Mouse (Mus musculus) forebrain, embryonic 12.5 days (tissue): ENCODE results near the gene Xpnpep1. TPM values are rescaled to one million over a fixed set of nuclear protein-coding genes. Genes with fewer than 3 reads are reported as not detected.

Experiments used
- ATAC-seq: fragments of 200-750 bp; cut with Nextera tagmentation; 2 replicates; pipeline ENCODE4 v1.8.0; 2017; ENCODE audit warnings: moderate TSS enrichment; ENCODE audit not compliant: low FRiP score
- H3K27ac ChIP-seq: fragments of 300-500 bp; sonication (generic); 2 replicates; pipeline ENCODE4 v1.5.1; 2016; ENCODE audit warnings: mild to moderate bottlenecking
- H3K27me3 ChIP-seq: fragments of 300-500 bp; sonication (generic); 2 replicates; pipeline ENCODE4 v1.6.1; 2016; ENCODE audit warnings: mild to moderate bottlenecking
- H3K36me3 ChIP-seq: fragments of 300-500 bp; sonication (generic); replicated peaks from 2 replicates; pipeline ENCODE4 v1.6.1; 2016; ENCODE audit warnings: mild to moderate bottlenecking
- H3K4me1 ChIP-seq: fragments of 300-500 bp; sonication (generic); 2 replicates; pipeline ENCODE4 v1.6.1; 2016
- H3K4me2 ChIP-seq: fragments of 300-500 bp; sonication (generic); 2 replicates; pipeline ENCODE4 v1.6.1; 2016; ENCODE audit warnings: mild to moderate bottlenecking, moderate library complexity
- H3K4me3 ChIP-seq: fragments of 300-500 bp; sonication (generic); replicated peaks from 2 replicates; pipeline ENCODE4 v1.5.1; 2016; ENCODE audit warnings: mild to moderate bottlenecking
- H3K9ac ChIP-seq: fragments of 300-500 bp; sonication (generic); 2 replicates; pipeline ENCODE4 v1.6.1; 2016; ENCODE audit warnings: mild to moderate bottlenecking
- H3K9me3 ChIP-seq: fragments of 300-500 bp; sonication (generic); 2 replicates; pipeline ENCODE4 v1.6.1; 2016
- whole genome bisulfite sequencing: fragments of 180-500 bp; shearing (Covaris S2); methylation state at CpG from one replicate; pipeline ENCODE4 v1.1.7; 2016; 5-methylcytosine and 5-hydroxymethylcytosine counted together
- polyA plus RNA-seq: library from polyadenylated mRNA; unstranded; fragments of >200 nt; fragmentation: Nextera tagmentation; extraction: Ambion mirVana; gene quantifications from 2 replicates; pipeline ENCODE4 v1.2.1, GENCODE M21; 2016

The Xpnpep1 gene
- polyA plus RNA-seq, 1 experiment from 2014 or later, result 140 TPM

DNA sequence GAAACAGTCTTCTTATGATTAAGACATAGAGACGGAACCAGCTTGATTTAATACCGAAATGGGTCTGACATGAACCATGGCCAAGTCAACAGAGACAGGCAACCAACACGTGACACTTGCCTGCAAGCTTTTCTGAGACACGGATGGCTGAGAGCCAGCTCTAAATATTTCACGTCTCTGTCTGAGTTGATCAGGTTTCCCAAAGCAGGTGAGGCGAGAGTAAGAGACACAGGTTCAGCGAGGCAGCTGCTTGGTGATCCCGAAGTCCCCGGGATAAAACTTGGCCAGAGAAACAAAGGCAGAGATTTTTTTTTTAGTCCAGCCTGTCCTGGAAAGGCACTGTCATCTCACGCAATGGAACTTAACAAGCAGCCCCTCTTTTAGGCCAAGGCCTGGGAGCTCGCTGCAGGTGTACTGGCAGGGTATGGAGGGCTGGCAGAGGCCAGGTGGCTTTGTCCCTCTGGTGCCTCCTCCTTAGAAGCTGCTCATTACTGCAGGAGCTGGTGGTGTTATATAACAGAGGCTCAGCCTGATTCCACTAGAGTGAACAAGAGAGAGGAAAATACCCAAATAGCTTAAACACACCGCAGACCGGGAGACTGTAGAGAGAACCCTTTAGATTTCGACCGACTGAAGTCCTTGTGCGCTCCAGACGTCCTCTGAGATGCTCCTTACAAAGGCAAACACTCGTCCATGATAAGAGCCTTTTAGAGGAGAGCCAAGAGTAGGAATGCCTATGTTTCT, 36.4 kb upstream of the Xpnpep1 start:
- WGBS, result 78% methylated on average over 18 of the region's 18 CpGs
- H3K4me1 ChIP-seq, result peaks cover 12% of the 10 kb centered on the region; the same call in 1 of the 2 replicates
- H3K4me3 ChIP-seq, result no peak overlapping the region
- H3K27ac ChIP-seq, result no peak overlapping the region
- H3K9me3 ChIP-seq, result no peaks in the 10 kb centered on the region
- H3K9ac ChIP-seq, result no peak overlapping the region
- H3K27me3 ChIP-seq, result no peaks in the 10 kb centered on the region
- no peak overlapping the region for H3K4me2 ChIP-seq
- no peaks in the 10 kb centered on the region for H3K36me3 ChIP-seq
- no peak for ATAC-seq

DNA sequence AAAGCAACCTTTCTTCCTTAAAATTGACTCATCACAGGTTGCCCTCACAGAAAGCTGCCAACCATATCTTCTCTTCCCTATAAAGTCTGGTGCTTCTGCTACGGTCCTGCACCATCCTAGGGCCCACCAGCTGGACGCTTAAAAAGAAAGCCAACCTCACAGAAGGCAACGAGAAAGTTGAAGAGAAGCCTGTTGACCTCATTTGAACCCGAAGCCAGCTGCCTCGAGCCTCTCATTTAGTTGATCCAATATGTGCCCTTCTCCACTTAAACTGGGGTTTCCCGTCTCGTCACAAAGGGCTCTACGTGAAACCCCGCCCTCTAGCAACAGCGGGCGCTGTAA, 35.9 kb upstream of the Xpnpep1 start:
- no peak overlapping the region for H3K4me3 ChIP-seq
- H3K9me3 ChIP-seq, result no peaks in the 10 kb centered on the region
- H3K9ac ChIP-seq, result no peak overlapping the region
- H3K27ac ChIP-seq, result no peak overlapping the region
- H3K4me2 ChIP-seq, result no peak overlapping the region
- no peak for ATAC-seq
- no peaks in the 10 kb centered on the region for H3K27me3 ChIP-seq
- peaks cover 9% of the 10 kb centered on the region; the same call in 1 of the 2 replicates for H3K4me1 ChIP-seq
- H3K36me3 ChIP-seq, result no peaks in the 10 kb centered on the region
- 89% methylated on average over 11 of the region's 11 CpGs for WGBS

DNA sequence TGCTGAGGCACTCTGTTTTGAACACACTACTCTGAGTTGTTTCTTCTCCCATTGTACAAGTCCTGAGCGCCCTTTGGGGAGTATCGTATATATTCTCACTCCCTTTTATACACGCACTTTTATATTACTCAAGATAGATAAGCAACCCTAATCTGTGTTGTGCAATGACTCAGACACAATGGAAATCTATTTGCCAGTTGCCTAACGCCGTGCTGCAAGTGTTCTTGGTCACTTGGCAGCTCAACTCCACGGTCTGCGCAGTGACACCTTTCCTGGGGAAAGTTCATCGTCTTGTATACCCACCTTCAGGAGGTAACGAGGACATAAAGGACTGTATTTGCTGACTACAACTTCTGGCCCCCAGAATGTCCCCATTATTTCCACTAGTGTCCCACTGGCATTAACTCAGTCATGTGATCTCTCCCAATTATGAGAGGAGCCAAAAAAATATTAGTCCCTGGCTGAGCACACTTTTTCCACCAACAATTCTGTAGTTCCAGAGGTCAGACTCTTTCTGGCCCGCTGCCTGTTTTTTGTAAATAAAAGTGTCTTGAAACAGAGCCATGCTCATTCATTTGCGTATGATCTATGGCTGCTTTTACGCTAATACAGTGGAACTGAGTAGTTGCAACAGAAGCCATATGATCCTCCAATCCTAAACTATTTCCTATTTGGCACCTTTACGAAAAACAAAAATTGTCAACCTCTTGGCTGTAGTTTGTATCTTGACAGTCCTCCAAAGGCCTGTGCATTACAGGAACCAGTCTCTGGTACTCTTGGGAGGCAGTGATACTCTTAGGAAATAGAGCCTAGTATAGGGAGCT, 35.1 kb upstream of the Xpnpep1 start:
- Histone ChIP-seq H3K9ac (no peak overlapping the region), H3K4me2 (no peak overlapping the region), H3K4me1 (peaks cover 10% of the 10 kb centered on the region; the same call in 1 of the 2 replicates), H3K27ac (no peak overlapping the region), H3K36me3 (no peaks in the 10 kb centered on the region), H3K27me3 (no peaks in the 10 kb centered on the region), H3K4me3 (no peak overlapping the region), H3K9me3 (no peaks in the 10 kb centered on the region)
- WGBS, result 91% methylated on average over 13 of the region's 13 CpGs
- no peak for ATAC-seq

DNA sequence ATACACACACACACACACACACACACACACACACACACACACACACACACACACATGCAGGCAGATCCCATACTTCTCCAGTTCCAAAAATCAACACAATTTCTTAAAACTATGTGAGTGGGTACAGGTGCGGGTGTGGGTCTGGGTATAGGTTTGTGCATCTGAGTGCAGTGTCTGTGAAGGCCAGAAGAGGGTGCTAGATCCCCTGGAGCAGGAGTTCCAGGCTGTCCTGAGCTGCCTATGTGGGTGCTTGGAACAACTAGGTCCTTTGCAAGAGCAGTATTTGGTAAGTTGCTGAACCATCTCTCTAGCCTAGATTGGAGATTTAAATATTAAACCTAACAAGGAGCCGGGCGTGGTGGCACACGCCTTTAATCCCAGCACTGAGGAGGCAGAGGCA, 33.5 kb upstream of the Xpnpep1 start:
- no peaks in the 10 kb centered on the region for H3K27me3 ChIP-seq
- H3K9ac ChIP-seq, result no peak overlapping the region
- ATAC-seq, result no peak
- no peak overlapping the region for H3K4me2 ChIP-seq
- over 99% methylated on average over 4 of the region's 4 CpGs for WGBS
- no peaks in the 10 kb centered on the region for H3K9me3 ChIP-seq
- peaks cover 10% of the 10 kb centered on the region; the same call in 1 of the 2 replicates for H3K4me1 ChIP-seq
- no peak overlapping the region for H3K27ac ChIP-seq
- H3K36me3 ChIP-seq, result no peaks in the 10 kb centered on the region
- H3K4me3 ChIP-seq, result no peak overlapping the region

DNA sequence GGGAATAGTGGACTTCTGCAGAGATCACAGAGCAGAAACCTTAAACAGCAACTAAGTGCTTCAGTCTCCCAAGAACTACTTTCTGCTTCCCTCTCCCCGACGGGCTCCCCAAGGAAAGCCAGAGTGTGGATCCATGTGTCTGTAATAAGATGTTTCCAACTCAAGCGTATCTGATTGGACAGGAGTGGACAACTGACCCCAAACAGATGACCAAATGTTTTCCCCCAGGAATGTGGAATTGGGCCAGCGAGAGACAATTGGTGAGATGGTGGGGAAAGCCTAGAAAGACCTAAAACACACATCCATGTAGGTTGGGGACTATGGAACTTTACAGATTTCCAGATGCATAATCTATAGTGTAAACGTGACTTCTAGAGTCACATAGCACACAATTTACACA, 32.4 kb upstream of the Xpnpep1 start:
- H3K9me3 ChIP-seq, result no peaks in the 10 kb centered on the region
- H3K4me2 ChIP-seq, result no peak overlapping the region
- WGBS, result 86% methylated on average over 5 of the region's 5 CpGs
- no peak overlapping the region for H3K9ac ChIP-seq
- no peak for ATAC-seq
- H3K4me1 ChIP-seq, result peaks cover 10% of the 10 kb centered on the region; the same call in 1 of the 2 replicates
- H3K4me3 ChIP-seq, result no peak overlapping the region
- H3K27me3 ChIP-seq, result no peaks in the 10 kb centered on the region
- no peaks in the 10 kb centered on the region for H3K36me3 ChIP-seq
- H3K27ac ChIP-seq, result no peak overlapping the region

DNA sequence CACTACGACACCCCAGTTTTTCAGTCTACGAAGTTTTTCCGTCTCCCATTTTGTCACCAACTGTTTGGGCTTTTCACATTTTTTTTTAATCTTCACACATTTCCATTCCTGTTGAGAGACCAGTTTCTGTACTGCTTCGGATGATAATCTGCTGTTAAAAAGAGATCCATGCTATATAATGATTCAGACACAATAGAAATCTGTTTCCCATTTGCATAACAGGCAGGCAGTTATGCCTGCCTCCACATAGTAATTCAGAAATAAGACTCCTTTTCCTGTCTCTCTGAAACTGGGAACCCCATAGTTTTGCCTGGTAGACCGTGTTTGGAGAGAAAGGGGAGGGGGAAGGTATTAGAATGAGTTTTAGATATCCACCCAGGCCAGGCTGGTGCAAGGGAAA, 31.6 kb upstream of the Xpnpep1 start:
- ATAC-seq, result no peak
- Histone ChIP-seq H3K4me2 (no peak overlapping the region), H3K27me3 (no peaks in the 10 kb centered on the region), H3K27ac (no peak overlapping the region), H3K36me3 (no peaks in the 10 kb centered on the region), H3K4me1 (peaks cover 10% of the 10 kb centered on the region; the same call in 1 of the 2 replicates), H3K9me3 (no peaks in the 10 kb centered on the region), H3K9ac (no peak overlapping the region), H3K4me3 (no peak overlapping the region)
- WGBS, result 66% methylated on average over 5 of the region's 5 CpGs

DNA sequence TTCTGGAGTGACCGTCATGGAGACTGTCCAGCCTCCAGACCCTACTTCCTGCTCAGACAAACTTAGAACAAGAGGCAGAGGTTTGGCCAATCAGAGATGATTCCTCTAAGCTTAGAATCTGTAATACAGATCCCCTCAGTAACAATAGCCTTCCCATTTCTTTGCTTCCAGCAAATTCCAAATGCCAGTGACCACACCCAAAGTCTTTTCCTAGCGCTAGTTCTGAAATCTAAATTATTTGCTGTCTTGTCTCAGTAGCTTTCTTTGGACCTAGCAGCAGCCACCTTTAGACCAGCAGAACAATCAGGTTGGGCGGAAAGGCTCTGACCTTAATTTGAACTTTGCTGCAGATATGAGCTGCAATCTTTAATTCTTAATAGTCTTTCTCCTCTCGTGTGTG, 30.9 kb upstream of the Xpnpep1 start:
- Histone ChIP-seq H3K27me3 (no peaks in the 10 kb centered on the region), H3K9ac (no peak overlapping the region), H3K9me3 (no peaks in the 10 kb centered on the region), H3K4me2 (no peak overlapping the region), H3K4me1 (peaks cover 10% of the 10 kb centered on the region; the same call in 1 of the 2 replicates), H3K4me3 (no peak overlapping the region), H3K27ac (no peak overlapping the region), H3K36me3 (no peaks in the 10 kb centered on the region)
- ATAC-seq, result no peak
- WGBS, result 74% methylated on average over 4 of the region's 4 CpGs

DNA sequence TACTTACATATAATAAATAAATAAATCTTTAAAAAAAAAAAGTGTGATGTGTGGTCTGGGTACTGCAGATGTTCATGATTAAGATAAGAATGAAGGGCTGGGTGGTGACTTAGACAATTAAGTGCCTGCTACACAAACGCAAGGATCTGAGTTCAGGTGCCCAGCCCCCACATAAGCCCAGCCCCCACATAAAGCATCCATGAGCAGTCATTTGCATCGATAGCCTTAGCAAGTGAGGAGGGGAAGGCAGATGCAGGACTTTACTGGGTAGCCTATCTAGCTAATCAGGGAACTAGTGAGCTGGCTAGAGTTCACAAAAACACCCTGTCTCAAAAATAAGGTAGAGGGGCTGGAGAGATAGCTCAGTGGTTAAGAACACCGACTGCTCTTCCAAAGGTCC, 29.4 kb upstream of the Xpnpep1 start:
- Histone ChIP-seq H3K4me3 (no peak overlapping the region), H3K4me1 (peaks cover 10% of the 10 kb centered on the region; the same call in 1 of the 2 replicates), H3K4me2 (no peak overlapping the region), H3K9ac (no peak overlapping the region), H3K36me3 (no peaks in the 10 kb centered on the region), H3K9me3 (no peaks in the 10 kb centered on the region), H3K27ac (no peak overlapping the region), H3K27me3 (no peaks in the 10 kb centered on the region)
- ATAC-seq, result no peak
- WGBS, result 89% methylated on average over 3 of the region's 3 CpGs

DNA sequence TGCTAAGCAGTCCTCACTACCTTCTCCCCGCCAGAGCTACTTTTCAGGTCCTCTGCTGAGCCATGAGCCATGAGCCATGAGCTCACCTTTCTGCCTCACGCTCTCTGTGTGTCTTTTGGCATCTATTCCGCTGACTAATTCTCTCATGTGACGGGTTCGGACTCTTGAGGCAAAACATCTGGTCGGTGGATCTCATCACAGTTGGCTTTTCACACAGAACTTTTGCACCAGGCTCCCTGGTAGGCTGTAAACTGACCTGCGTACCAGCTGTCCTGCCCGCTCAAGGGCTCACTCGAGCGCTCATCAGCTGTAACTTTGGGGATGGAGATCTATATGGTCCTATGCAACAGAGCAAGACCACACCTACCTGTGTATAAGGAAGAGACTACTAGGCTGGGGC, 26.9 kb upstream of the Xpnpep1 start:
- Histone ChIP-seq H3K4me2 (no peak overlapping the region), H3K27me3 (no peaks in the 10 kb centered on the region), H3K9me3 (no peaks in the 10 kb centered on the region), H3K36me3 (no peaks in the 10 kb centered on the region), H3K4me1 (peaks cover 8% of the 10 kb centered on the region; the same call in 1 of the 2 replicates), H3K4me3 (no peak overlapping the region), H3K9ac (no peak overlapping the region), H3K27ac (no peak overlapping the region)
- WGBS, result 58% methylated on average over 10 of the region's 10 CpGs
- no peak for ATAC-seq

DNA sequence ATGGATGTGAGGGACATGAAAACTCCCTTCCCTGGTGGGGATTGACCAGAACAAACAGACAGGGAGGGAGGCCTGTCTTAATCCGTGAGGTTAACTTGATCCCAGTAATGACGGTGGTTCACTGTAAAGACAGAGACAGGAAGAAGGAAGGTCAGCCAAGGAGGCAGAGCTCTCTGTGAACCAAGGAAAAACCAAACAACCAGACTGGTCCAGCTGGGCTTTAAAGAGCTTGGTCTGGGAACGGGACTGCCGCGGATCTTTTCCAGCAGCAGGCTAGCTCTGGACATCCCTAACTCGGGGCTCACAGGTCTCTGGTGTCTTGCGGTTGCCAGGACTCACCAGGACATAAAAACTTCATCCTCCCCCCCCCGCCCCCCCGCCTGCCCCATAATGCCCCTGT, 26.5 kb upstream of the Xpnpep1 start:
- H3K27ac ChIP-seq, result no peak overlapping the region
- H3K4me3 ChIP-seq, result no peak overlapping the region
- H3K36me3 ChIP-seq, result no peaks in the 10 kb centered on the region
- H3K27me3 ChIP-seq, result no peaks in the 10 kb centered on the region
- H3K9ac ChIP-seq, result no peak overlapping the region
- 0 out of 2 replicates have a peak, but pooled peaks cover 4% of the 10 kb centered on the region for H3K4me1 ChIP-seq
- ATAC-seq, result no peak
- no peaks in the 10 kb centered on the region for H3K9me3 ChIP-seq
- 60% methylated on average over 9 of the region's 9 CpGs for WGBS
- H3K4me2 ChIP-seq, result no peak overlapping the region

DNA sequence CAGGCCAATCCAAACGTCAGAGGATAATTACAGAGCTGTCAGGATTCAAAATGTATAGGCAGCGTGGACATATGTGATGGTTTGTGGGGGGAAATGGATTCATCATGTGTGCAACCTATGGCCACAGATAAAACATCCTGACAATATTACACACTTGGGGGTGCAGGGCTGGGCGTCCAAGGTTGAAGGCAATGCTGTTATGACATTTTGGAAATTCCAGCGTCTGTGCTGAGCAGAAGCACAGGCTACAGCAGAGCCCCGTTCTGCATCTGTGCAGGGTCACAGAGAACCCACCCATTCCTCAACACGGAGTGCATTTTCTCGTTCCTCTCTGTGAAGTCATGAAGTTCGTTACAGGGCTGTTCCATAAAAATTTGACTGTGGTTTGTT, 25.0 kb upstream of the Xpnpep1 start:
- Histone ChIP-seq H3K4me2 (no peak overlapping the region), H3K27ac (no peak overlapping the region)
- WGBS, result 75% methylated on average over 8 of the region's 8 CpGs

DNA sequence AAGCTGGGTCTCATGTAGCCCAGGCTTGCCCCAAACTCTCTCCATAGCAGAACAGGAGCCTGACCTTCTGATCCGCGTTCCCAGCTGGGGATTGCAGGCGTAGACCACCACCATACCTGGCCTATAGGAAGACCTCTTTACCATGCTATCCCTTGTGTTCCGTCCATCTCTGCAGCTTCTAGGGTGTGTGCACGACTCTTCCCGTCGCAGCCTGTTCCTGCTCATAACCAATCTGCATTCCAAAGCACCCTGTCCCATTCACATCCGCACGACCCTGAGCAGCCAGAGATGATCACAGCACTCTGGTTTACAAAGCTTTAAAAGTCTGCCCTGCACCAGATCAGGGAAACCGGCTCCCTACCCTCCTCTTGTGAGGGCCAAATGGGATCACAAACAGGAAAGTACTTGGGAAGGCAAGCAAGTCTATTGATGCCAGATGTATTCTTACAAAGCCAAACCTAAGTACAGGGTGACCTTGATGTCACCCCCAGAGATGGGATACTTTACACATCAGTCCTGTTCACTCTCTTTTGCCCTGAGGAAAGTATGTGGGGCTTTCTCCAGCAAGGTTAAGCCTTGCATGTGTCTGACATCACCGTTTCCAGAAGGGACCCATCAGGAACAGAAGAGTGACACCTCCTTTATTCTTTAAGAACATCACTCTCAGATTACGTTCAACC, 24.4 kb upstream of the Xpnpep1 start:
- no peak overlapping the region for H3K27ac ChIP-seq
- H3K27me3 ChIP-seq, result no peaks in the 10 kb centered on the region
- no peak overlapping the region for H3K4me2 ChIP-seq
- H3K9me3 ChIP-seq, result no peaks in the 10 kb centered on the region
- 76% methylated on average over 12 of the region's 12 CpGs for WGBS
- no peak overlapping the region for H3K9ac ChIP-seq
- no peak overlapping the region for H3K4me3 ChIP-seq
- no peak for ATAC-seq
- H3K36me3 ChIP-seq, result no peaks in the 10 kb centered on the region
- H3K4me1 ChIP-seq, result no peaks in the 10 kb centered on the region

More for the DNA sequence above, 25.0 kb upstream of the Xpnpep1 start:
- Histone ChIP-seq H3K4me1 (no peaks in the 10 kb centered on the region), H3K36me3 (no peaks in the 10 kb centered on the region), H3K9me3 (no peaks in the 10 kb centered on the region), H3K27me3 (no peaks in the 10 kb centered on the region), H3K9ac (no peak overlapping the region), H3K4me3 (no peak overlapping the region)
- no peak for ATAC-seq
